Comparison of ENCODE assay signal across 21 mouse cellular contexts in genomic region chr11:106178036-106178782, GRCm38 (mm10). TPM values are rescaled to one million over a fixed set of nuclear protein-coding genes. Genes with fewer than 3 reads are reported as not detected.
A peak's percentile ranks its signal among the peaks of the same experiment; 100 is the strongest.
DNase-seq lines count a peak whose midpoint lies in the region; ATAC-seq lines count a peak whose summit lies in the region.
"Had no signal": no experiment of that assay in that cellular context is flagged by ENCODE, and none has a peak within 500 bp of the region (broad histone marks: within the 10 kb centered on the region; RNA-seq: fewer than 3 reads in every experiment).

No protein-coding gene starts in this region.

- no peak for DNase-seq in heart, adult 18-20 months
- DNase-seq in thymus, postnatal 0 days (ENCODE audit: low spot score) = no peak
- DNase-seq: cerebellum, adult 11-12 months; gastrocnemius, adult 2 months; heart, adult 2 months; heart, postnatal 14 days; kidney, adult 18-20 months; kidney, postnatal 14 days; right cerebral cortex, postnatal 14 days; thymus, adult 18-20 months had no signal

- H3K9me3 ChIP-seq in neural tube, embryonic 14.5 days (ENCODE audit: control insufficient read depth, low read length) = no peaks in the 10 kb centered on the region
- H3K9me3 ChIP-seq in neural tube, embryonic 15.5 days (replicated peaks) = no peaks in the 10 kb centered on the region
- no peaks in the 10 kb centered on the region for H3K9me3 ChIP-seq in hindbrain, embryonic 13.5 days
- H3K9me3 ChIP-seq: forebrain, embryonic 15.5 days had no signal

- H3K36me3 ChIP-seq in neural tube, embryonic 14.5 days (ENCODE audit: control insufficient read depth, insufficient read depth, low read length) = no peaks in the 10 kb centered on the region
- H3K36me3 ChIP-seq in neural tube, embryonic 15.5 days = peaks cover 18% of the 10 kb centered on the region; the same call in 1 of the 2 replicates
- peaks cover 23% of the 10 kb centered on the region for H3K36me3 ChIP-seq in hindbrain, embryonic 13.5 days

- H3K4me1 ChIP-seq in neural tube, embryonic 14.5 days (ENCODE audit: control insufficient read depth, insufficient read depth, low read length) = no peaks in the 10 kb centered on the region
- no peaks in the 10 kb centered on the region for H3K4me1 ChIP-seq in neural tube, embryonic 15.5 days
- no peaks in the 10 kb centered on the region for H3K4me1 ChIP-seq in hindbrain, embryonic 13.5 days (replicated peaks)
- H3K4me1 ChIP-seq: forebrain, embryonic 15.5 days had no signal

- H3K27me3 ChIP-seq in neural tube, embryonic 14.5 days (ENCODE audit: control insufficient read depth, insufficient read depth, low read length) = no peaks in the 10 kb centered on the region
- no peaks in the 10 kb centered on the region for H3K27me3 ChIP-seq in neural tube, embryonic 15.5 days (replicated peaks)
- no peaks in the 10 kb centered on the region for H3K27me3 ChIP-seq in hindbrain, embryonic 13.5 days
- H3K27me3 ChIP-seq: forebrain, embryonic 15.5 days had no signal

- no peak for ATAC-seq in neural tube, embryonic 14.5 days (ENCODE audit: low read depth)
- no peak for ATAC-seq in neural tube, embryonic 15.5 days (ENCODE audit: low FRiP score)
- ATAC-seq in erythroid progenitor cell, adult 5-6 weeks (replicated peaks; ENCODE audit: low FRiP score, poor library complexity, severe bottlenecking) = peak; percentile 87
- ATAC-seq in megakaryocyte, adult 5-6 weeks (ENCODE audit: poor library complexity, severe bottlenecking) = peak; percentile 24; the same call in 1 of the 2 replicates
- no peak for ATAC-seq in hindbrain, embryonic 13.5 days (ENCODE audit: low FRiP score)
- ATAC-seq: activated CD4-positive, CD25-positive, alpha-beta regulatory T cell, adult 4 months; forebrain, embryonic 15.5 days; hindbrain, postnatal 0 days had no signal

- H3K4me2 ChIP-seq in neural tube, embryonic 14.5 days (ENCODE audit: low read depth, low read length) = no peak overlapping the region
- no peak overlapping the region for H3K4me2 ChIP-seq in neural tube, embryonic 15.5 days
- H3K4me2 ChIP-seq in hindbrain, embryonic 13.5 days = no peak overlapping the region
- H3K4me2 ChIP-seq: forebrain, embryonic 15.5 days had no signal

- H3K9ac ChIP-seq in neural tube, embryonic 14.5 days (replicated peaks; ENCODE audit: low read depth, low read length) = 0 out of 2 replicates have a peak overlapping the region, but pooled peaks have one; percentile 16
- no peak overlapping the region for H3K9ac ChIP-seq in neural tube, embryonic 15.5 days (replicated peaks)
- no peak overlapping the region for H3K9ac ChIP-seq in hindbrain, embryonic 13.5 days
- H3K9ac ChIP-seq: forebrain, embryonic 15.5 days had no signal

- 81% methylated on average over 5 of the region's 5 CpGs for WGBS in neural tube, embryonic 14.5 days
- 79% methylated on average over 5 of the region's 5 CpGs for WGBS in neural tube, embryonic 15.5 days
- 88% methylated on average over 5 of the region's 5 CpGs for WGBS in hindbrain, embryonic 13.5 days

- H3K4me3 ChIP-seq in neural tube, embryonic 14.5 days (ENCODE audit: low read depth, low read length) = no peak overlapping the region
- no peak overlapping the region for H3K4me3 ChIP-seq in neural tube, embryonic 15.5 days (replicated peaks)
- H3K4me3 ChIP-seq in hindbrain, embryonic 13.5 days = no peak overlapping the region
- H3K4me3 ChIP-seq: forebrain, embryonic 15.5 days; gastrocnemius, adult 2 months; heart, adult 2 months had no signal

- H3K27ac ChIP-seq in neural tube, embryonic 14.5 days (ENCODE audit: low read depth, low read length) = no peak overlapping the region
- no peak overlapping the region for H3K27ac ChIP-seq in neural tube, embryonic 15.5 days (replicated peaks)
- H3K27ac ChIP-seq in hindbrain, embryonic 13.5 days = no peak overlapping the region
- H3K27ac ChIP-seq: forebrain, embryonic 15.5 days; gastrocnemius, adult 2 months; heart, adult 2 months; hindbrain, postnatal 0 days; macrophage had no signal

RNA-seq across cellular contexts. Expression of gene Limd2, which starts 17.5 kb away (rescaled TPM):
- 120 and 140 TPM in 2 replicates for polyA plus RNA-seq in neural tube, embryonic 14.5 days (2014; fragmentation: Nextera tagmentation; extraction: Ambion mirVana)
- polyA plus RNA-seq in neural tube, embryonic 15.5 days (2015; fragmentation: Nextera tagmentation; extraction: Ambion mirVana) = 148 and 172 TPM in 2 replicates
- 35.7 and 49.0 TPM in 2 replicates for total RNA-seq in erythroid progenitor cell, adult 5-6 weeks (2015; ENCODE audit: low replicate concordance)
- total RNA-seq in erythroid progenitor cell, adult 5-6 weeks (2017; ENCODE audit: low replicate concordance) = 4.8 and 8.7 TPM in 2 replicates
- 242 and 247 TPM in 2 replicates for total RNA-seq in megakaryocyte, adult 5-6 weeks (2015)
- 56.3 and 61.8 TPM in 2 replicates for total RNA-seq in megakaryocyte, adult 5-6 weeks (2017)
- 10 to 100 TPM in 1 of 2 experiments, 1 to 10 TPM in 1; 3.5 to 12.3 TPM for total RNA-seq in heart, adult 18-20 months (2021)
- 968 and 1,023 TPM in 2 replicates for polyA plus RNA-seq in thymus, postnatal 0 days (2015; fragmentation: Nextera tagmentation; extraction: Ambion mirVana)
- 197 and 211 TPM in 2 replicates for polyA plus RNA-seq in hindbrain, embryonic 13.5 days (2015; fragmentation: Nextera tagmentation; extraction: Ambion mirVana)

RNA-seq across cellular contexts. Expression of gene Gm10840, which starts 17.6 kb away (rescaled TPM):
- polyA plus RNA-seq in neural tube, embryonic 14.5 days (2014; fragmentation: Nextera tagmentation; extraction: Ambion mirVana) = 0.88 TPM in 1 of 2 replicates, not detected in the other
- polyA plus RNA-seq in neural tube, embryonic 15.5 days (2015; fragmentation: Nextera tagmentation; extraction: Ambion mirVana) = not detected in 2 replicates
- total RNA-seq in erythroid progenitor cell, adult 5-6 weeks (2015; ENCODE audit: low replicate concordance) = not detected in 2 replicates
- not detected in 2 replicates for total RNA-seq in erythroid progenitor cell, adult 5-6 weeks (2017; ENCODE audit: low replicate concordance)
- total RNA-seq in megakaryocyte, adult 5-6 weeks (2015) = 1.4 TPM in 1 of 2 replicates, not detected in the other
- total RNA-seq in megakaryocyte, adult 5-6 weeks (2017) = not detected in 2 replicates
- total RNA-seq in heart, adult 18-20 months (2021) = not detected
- polyA plus RNA-seq in thymus, postnatal 0 days (2015; fragmentation: Nextera tagmentation; extraction: Ambion mirVana) = 0.54 and 0.78 TPM in 2 replicates
- polyA plus RNA-seq in hindbrain, embryonic 13.5 days (2015; fragmentation: Nextera tagmentation; extraction: Ambion mirVana) = not detected in 2 replicates
- total RNA-seq: gastrocnemius, adult 2 months; heart, adult 2 months; heart, postnatal 14 days; hindbrain, postnatal 0 days; layer of hippocampus, postnatal 10 days; left cerebral cortex, postnatal 25 days had no signal
- polyA plus RNA-seq: activated CD4-positive, CD25-positive, alpha-beta regulatory T cell, adult 4 months; heart, adult 2 months; hindbrain, postnatal 0 days; macrophage had no signal

RNA-seq across cellular contexts. Expression of gene Strada, which starts 23.8 kb away (rescaled TPM):
- polyA plus RNA-seq in neural tube, embryonic 14.5 days (2014; fragmentation: Nextera tagmentation; extraction: Ambion mirVana) = 33.0 and 34.8 TPM in 2 replicates
- polyA plus RNA-seq in neural tube, embryonic 15.5 days (2015; fragmentation: Nextera tagmentation; extraction: Ambion mirVana) = 29.2 and 30.7 TPM in 2 replicates
- 14.1 and 16.3 TPM in 2 replicates for total RNA-seq in erythroid progenitor cell, adult 5-6 weeks (2015; ENCODE audit: low replicate concordance)
- 6.4 and 12.3 TPM in 2 replicates for total RNA-seq in erythroid progenitor cell, adult 5-6 weeks (2017; ENCODE audit: low replicate concordance)
- total RNA-seq in megakaryocyte, adult 5-6 weeks (2015) = 27.2 and 28.3 TPM in 2 replicates
- 20.3 and 26.1 TPM in 2 replicates for total RNA-seq in megakaryocyte, adult 5-6 weeks (2017)
- 1 to 10 TPM; 6.2 to 8.0 TPM for total RNA-seq in heart, adult 18-20 months (2021)
- 18.9 and 21.6 TPM in 2 replicates for polyA plus RNA-seq in thymus, postnatal 0 days (2015; fragmentation: Nextera tagmentation; extraction: Ambion mirVana)
- polyA plus RNA-seq in hindbrain, embryonic 13.5 days (2015; fragmentation: Nextera tagmentation; extraction: Ambion mirVana) = 31.2 and 34.2 TPM in 2 replicates

RNA-seq across cellular contexts. Expression of gene Ccdc47, which starts 37.9 kb away (rescaled TPM):
- polyA plus RNA-seq in neural tube, embryonic 14.5 days (2014; fragmentation: Nextera tagmentation; extraction: Ambion mirVana) = 78.3 and 99.4 TPM in 2 replicates
- 96.2 and 98.3 TPM in 2 replicates for polyA plus RNA-seq in neural tube, embryonic 15.5 days (2015; fragmentation: Nextera tagmentation; extraction: Ambion mirVana)
- 24.1 and 54.9 TPM in 2 replicates for total RNA-seq in erythroid progenitor cell, adult 5-6 weeks (2015; ENCODE audit: low replicate concordance)
- 122 and 130 TPM in 2 replicates for total RNA-seq in erythroid progenitor cell, adult 5-6 weeks (2017; ENCODE audit: low replicate concordance)
- 25.8 and 36.0 TPM in 2 replicates for total RNA-seq in megakaryocyte, adult 5-6 weeks (2015)
- 110 and 156 TPM in 2 replicates for total RNA-seq in megakaryocyte, adult 5-6 weeks (2017)
- total RNA-seq in heart, adult 18-20 months (2021) = 10 to 100 TPM; 70.0 to 74.0 TPM
- 57.0 and 63.1 TPM in 2 replicates for polyA plus RNA-seq in thymus, postnatal 0 days (2015; fragmentation: Nextera tagmentation; extraction: Ambion mirVana)
- polyA plus RNA-seq in hindbrain, embryonic 13.5 days (2015; fragmentation: Nextera tagmentation; extraction: Ambion mirVana) = 97.0 and 106 TPM in 2 replicates

RNA-seq across cellular contexts. Expression of gene Ddx42, which starts 38.5 kb away (rescaled TPM):
- polyA plus RNA-seq in neural tube, embryonic 14.5 days (2014; fragmentation: Nextera tagmentation; extraction: Ambion mirVana) = 73.2 and 97.4 TPM in 2 replicates
- 75.0 and 77.6 TPM in 2 replicates for polyA plus RNA-seq in neural tube, embryonic 15.5 days (2015; fragmentation: Nextera tagmentation; extraction: Ambion mirVana)
- total RNA-seq in erythroid progenitor cell, adult 5-6 weeks (2015; ENCODE audit: low replicate concordance) = 28.9 and 47.6 TPM in 2 replicates
- 60.4 and 91.1 TPM in 2 replicates for total RNA-seq in erythroid progenitor cell, adult 5-6 weeks (2017; ENCODE audit: low replicate concordance)
- 28.6 and 30.3 TPM in 2 replicates for total RNA-seq in megakaryocyte, adult 5-6 weeks (2015)
- 51.7 and 62.6 TPM in 2 replicates for total RNA-seq in megakaryocyte, adult 5-6 weeks (2017)
- total RNA-seq in heart, adult 18-20 months (2021) = 10 to 100 TPM; 24.1 to 26.7 TPM
- 58.3 and 67.8 TPM in 2 replicates for polyA plus RNA-seq in thymus, postnatal 0 days (2015; fragmentation: Nextera tagmentation; extraction: Ambion mirVana)
- 92.0 and 96.2 TPM in 2 replicates for polyA plus RNA-seq in hindbrain, embryonic 13.5 days (2015; fragmentation: Nextera tagmentation; extraction: Ambion mirVana)

Comparison
In these comparisons a context has a peak if more than half of its experiments do, and no peak if none do; other contexts are left out.
1. ATAC-seq: peak in erythroid progenitor cell, adult 5-6 weeks (single experiment) and megakaryocyte, adult 5-6 weeks (single experiment); none in neural tube, embryonic 14.5 days (single experiment), neural tube, embryonic 15.5 days (single experiment) and hindbrain, embryonic 13.5 days (single experiment).